ENCODE assay signal across 8 mouse cellular contexts in genomic region chr13:107846621-107847178, GRCm38 (mm10).
DNase-seq lines count a peak whose midpoint lies in the region; ATAC-seq lines count a peak whose summit lies in the region.

No protein-coding gene starts in this region.

- H3K9ac ChIP-seq in heart, embryonic 12.5 days = no peak overlapping the region
- H3K9ac ChIP-seq in embryonic facial prominence, embryonic 15.5 days = no peak overlapping the region
- H3K9ac ChIP-seq in midbrain, embryonic 12.5 days (replicated peaks) = no peak overlapping the region

- H3K4me2 ChIP-seq in heart, embryonic 12.5 days = peak overlapping the region; percentile 53
- H3K4me2 ChIP-seq in embryonic facial prominence, embryonic 15.5 days (replicated peaks) = peak overlapping the region; percentile 45
- H3K4me2 ChIP-seq in midbrain, embryonic 12.5 days (replicated peaks) = peak overlapping the region; percentile 29

- DNase-seq in heart, postnatal 14 days = no peak
- peak; percentile 85 for DNase-seq in kidney, adult 11 months
- no peak for DNase-seq in ovary, adult 18-20 months (ENCODE audit: low spot score)

- ATAC-seq in heart, embryonic 12.5 days (ENCODE audit: insufficient number of reproducible peaks, low FRiP score) = no peak
- ATAC-seq in embryonic facial prominence, embryonic 15.5 days (ENCODE audit: insufficient number of reproducible peaks, low FRiP score, low TSS enrichment, low read depth) = peak; percentile 66
- peak; percentile 60; the same call in 1 of the 2 replicates for ATAC-seq in midbrain, embryonic 12.5 days (ENCODE audit: low FRiP score, low read depth)
- ATAC-seq in megakaryocyte progenitor cell, adult 5-6 weeks (replicated peaks; ENCODE audit: poor library complexity) = no peak
- ATAC-seq in granulocyte monocyte progenitor cell, adult 5-6 weeks (replicated peaks; ENCODE audit: poor library complexity, severe bottlenecking) = no peak

- intact Hi-C loops in heart, postnatal 14 days (cut with DNase I) = no loop called here

- no peaks in the 10 kb centered on the region for H3K36me3 ChIP-seq in heart, embryonic 12.5 days
- H3K36me3 ChIP-seq in embryonic facial prominence, embryonic 15.5 days = no peaks in the 10 kb centered on the region
- H3K36me3 ChIP-seq in midbrain, embryonic 12.5 days = no peaks in the 10 kb centered on the region

- H3K27me3 ChIP-seq in heart, embryonic 12.5 days (replicated peaks) = no peaks in the 10 kb centered on the region
- no peaks in the 10 kb centered on the region for H3K27me3 ChIP-seq in embryonic facial prominence, embryonic 15.5 days
- H3K27me3 ChIP-seq in midbrain, embryonic 12.5 days = 0 out of 2 replicates have a peak, but pooled peaks cover 3% of the 10 kb centered on the region

- 0 out of 2 replicates have a peak overlapping the region, but pooled peaks have one; percentile 4 for H3K4me3 ChIP-seq in heart, embryonic 12.5 days
- peak overlapping the region; percentile 26 for H3K4me3 ChIP-seq in embryonic facial prominence, embryonic 15.5 days (replicated peaks)
- H3K4me3 ChIP-seq in midbrain, embryonic 12.5 days = 0 out of 2 replicates have a peak overlapping the region, but pooled peaks have one; percentile 5

- 52% methylated on average over 10 of the region's 10 CpGs for WGBS in heart, embryonic 12.5 days
- 25% methylated on average over 10 of the region's 10 CpGs for WGBS in embryonic facial prominence, embryonic 15.5 days
- WGBS in midbrain, embryonic 12.5 days = 20% methylated on average over 10 of the region's 10 CpGs

- H3K9me3 ChIP-seq in heart, embryonic 12.5 days (replicated peaks) = no peaks in the 10 kb centered on the region
- H3K9me3 ChIP-seq in embryonic facial prominence, embryonic 15.5 days (replicated peaks) = no peaks in the 10 kb centered on the region
- H3K9me3 ChIP-seq in midbrain, embryonic 12.5 days = no peaks in the 10 kb centered on the region

- peaks cover 64% of the 10 kb centered on the region for H3K4me1 ChIP-seq in heart, embryonic 12.5 days (replicated peaks)
- peaks cover 31% of the 10 kb centered on the region for H3K4me1 ChIP-seq in embryonic facial prominence, embryonic 15.5 days
- peaks cover 74% of the 10 kb centered on the region for H3K4me1 ChIP-seq in midbrain, embryonic 12.5 days

- no peak overlapping the region for H3K27ac ChIP-seq in heart, embryonic 12.5 days (ENCODE audit: poor library complexity, severe bottlenecking)
- peak overlapping the region; percentile 60 for H3K27ac ChIP-seq in embryonic facial prominence, embryonic 15.5 days (replicated peaks)
- H3K27ac ChIP-seq in midbrain, embryonic 12.5 days (replicated peaks) = peak overlapping the region; percentile 30

Comparison
In these comparisons a context has a peak if more than half of its experiments do, and no peak if none do; other contexts are left out.
1. ATAC-seq: peak in embryonic facial prominence, embryonic 15.5 days (single experiment) and midbrain, embryonic 12.5 days (single experiment); none in heart, embryonic 12.5 days (single experiment), megakaryocyte progenitor cell, adult 5-6 weeks (single experiment) and granulocyte monocyte progenitor cell, adult 5-6 weeks (single experiment).
2. Peak in every context shown above with its lines, with median percentiles within 50 percentile points of each other: H3K4me2 ChIP-seq and H3K4me3 ChIP-seq.